Mouse (Mus musculus): ENCODE measurements at regions not wholly inside any gene's neighbourhood (a gene's known extent, or its start where the extent isn't known, plus 50 kb on each side); places are given as distances from the start of the nearest gene placed in this dataset.

GRCm38 (mm10) chr3:123893691-123894090 lies 203.0 kb upstream of the Ndst3 start:
- TF ChIP-seq EP300 (IDR thresholded peaks at IDR 0.05) = no peak
- TF ChIP-seq CTCF (IDR thresholded peaks at IDR 0.05) = no peak
